Comparison of ENCODE assay signal across 26 mouse cellular contexts in the genomic region with DNA sequence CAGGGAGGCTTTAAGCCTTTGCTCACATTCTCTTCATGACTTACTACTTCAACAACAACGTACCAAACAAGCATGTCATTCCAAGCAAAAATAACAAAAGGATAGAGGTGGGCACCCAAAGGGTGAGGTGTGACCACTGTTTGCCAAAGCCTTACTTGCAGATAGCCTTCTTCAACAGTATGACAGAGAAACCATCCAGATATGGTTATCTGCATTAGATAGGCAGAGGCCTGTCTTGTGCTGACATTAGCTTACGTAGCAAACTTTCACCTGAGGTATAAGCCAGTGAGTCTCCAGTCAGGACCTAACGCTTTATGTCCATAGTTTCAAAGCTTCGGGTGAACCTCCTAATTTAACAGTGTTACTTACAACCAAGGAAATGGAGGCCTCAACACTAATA. TPM values are rescaled to one million over a fixed set of nuclear protein-coding genes. Genes with fewer than 3 reads are reported as not detected.
A peak's percentile ranks its signal among the peaks of the same experiment; 100 is the strongest.
DNase-seq lines count a peak whose midpoint lies in the region; ATAC-seq lines count a peak whose summit lies in the region.
"Had no signal": no experiment of that assay in that cellular context is flagged by ENCODE, and none has a peak within 500 bp of the region (broad histone marks: within the 10 kb centered on the region; RNA-seq: fewer than 3 reads in every experiment).

No protein-coding gene starts in this region.

- peaks cover 42% of the 10 kb centered on the region for H3K4me1 ChIP-seq in liver, embryonic 12.5 days
- H3K4me1 ChIP-seq in liver, embryonic 13.5 days (replicated peaks): peaks cover 37% of the 10 kb centered on the region
- H3K4me1 ChIP-seq in liver, embryonic 15.5 days (replicated peaks): peaks cover 23% of the 10 kb centered on the region
- peaks cover 13% of the 10 kb centered on the region for H3K4me1 ChIP-seq in heart, embryonic 12.5 days (replicated peaks)
- H3K4me1 ChIP-seq: embryonic facial prominence, embryonic 12.5 days; embryonic facial prominence, embryonic 15.5 days had no signal

- no peaks in the 10 kb centered on the region for H3K9me3 ChIP-seq in liver, embryonic 12.5 days (replicated peaks)
- no peaks in the 10 kb centered on the region for H3K9me3 ChIP-seq in liver, embryonic 13.5 days (replicated peaks)
- no peaks in the 10 kb centered on the region for H3K9me3 ChIP-seq in liver, embryonic 15.5 days (replicated peaks)
- H3K9me3 ChIP-seq in heart, embryonic 12.5 days (replicated peaks): no peaks in the 10 kb centered on the region
- H3K9me3 ChIP-seq: embryonic facial prominence, embryonic 12.5 days; embryonic facial prominence, embryonic 15.5 days; heart, embryonic 15.5 days; hindbrain, embryonic 15.5 days had no signal

- H3K4me3 ChIP-seq in liver, embryonic 12.5 days: no peak overlapping the region
- no peak overlapping the region for H3K4me3 ChIP-seq in liver, embryonic 13.5 days (replicated peaks)
- no peak overlapping the region for H3K4me3 ChIP-seq in liver, embryonic 15.5 days (replicated peaks)
- H3K4me3 ChIP-seq in heart, embryonic 12.5 days: no peak overlapping the region
- H3K4me3 ChIP-seq: embryonic facial prominence, embryonic 12.5 days; embryonic facial prominence, embryonic 15.5 days; gastrocnemius, adult 2 months; heart, embryonic 15.5 days; hindbrain, embryonic 15.5 days had no signal

- peak overlapping the region; percentile 56; the same call in 1 of the 2 replicates for H3K27ac ChIP-seq in liver, embryonic 12.5 days
- H3K27ac ChIP-seq in liver, embryonic 13.5 days: peak overlapping the region; percentile 32
- H3K27ac ChIP-seq in liver, embryonic 15.5 days (replicated peaks): no peak overlapping the region; the same call in 1 of the 2 replicates
- no peak overlapping the region for H3K27ac ChIP-seq in heart, embryonic 12.5 days (ENCODE audit: poor library complexity, severe bottlenecking)
- H3K27ac ChIP-seq: embryonic facial prominence, embryonic 12.5 days; embryonic facial prominence, embryonic 15.5 days; gastrocnemius, adult 2 months; heart, embryonic 15.5 days; hindbrain, embryonic 15.5 days had no signal

- H3K27me3 ChIP-seq in liver, embryonic 12.5 days (replicated peaks): no peaks in the 10 kb centered on the region
- H3K27me3 ChIP-seq in liver, embryonic 13.5 days: no peaks in the 10 kb centered on the region
- H3K27me3 ChIP-seq in liver, embryonic 15.5 days: no peaks in the 10 kb centered on the region
- no peaks in the 10 kb centered on the region for H3K27me3 ChIP-seq in heart, embryonic 12.5 days (replicated peaks)
- H3K27me3 ChIP-seq: embryonic facial prominence, embryonic 12.5 days; embryonic facial prominence, embryonic 15.5 days; heart, embryonic 15.5 days; hindbrain, embryonic 15.5 days had no signal

- DNase-seq in liver (no peak), MN1 (ENCODE audit: low spot score) (no peak)
- no peak for DNase-seq in liver, embryonic 13.5 days
- DNase-seq: adrenal gland, postnatal 10 days; adrenal gland, postnatal 36 days; cerebellum, adult 18-20 months; cerebellum, adult 9-10 months; cerebellum, postnatal 14 days; forebrain, postnatal 0 days; gastrocnemius, adult 2 months; gastrocnemius, postnatal 14 days; heart, adult 11 months; heart, postnatal 10 days; heart, postnatal 36 days had no signal

- H3K9ac ChIP-seq in liver, embryonic 12.5 days: 0 out of 2 replicates have a peak overlapping the region, but pooled peaks have one; percentile 14
- H3K9ac ChIP-seq in liver, embryonic 13.5 days: 0 out of 2 replicates have a peak overlapping the region, but pooled peaks have one; percentile 26
- H3K9ac ChIP-seq in liver, embryonic 15.5 days: no peak overlapping the region
- no peak overlapping the region for H3K9ac ChIP-seq in heart, embryonic 12.5 days
- H3K9ac ChIP-seq: embryonic facial prominence, embryonic 12.5 days; embryonic facial prominence, embryonic 15.5 days; forebrain, postnatal 0 days; heart, embryonic 15.5 days; hindbrain, embryonic 15.5 days had no signal

- H3K4me2 ChIP-seq in liver, embryonic 12.5 days: no peak overlapping the region
- H3K4me2 ChIP-seq in liver, embryonic 13.5 days: no peak overlapping the region
- no peak overlapping the region for H3K4me2 ChIP-seq in liver, embryonic 15.5 days
- H3K4me2 ChIP-seq in heart, embryonic 12.5 days: no peak overlapping the region
- H3K4me2 ChIP-seq: embryonic facial prominence, embryonic 12.5 days; embryonic facial prominence, embryonic 15.5 days; heart, embryonic 11.5 days; heart, embryonic 15.5 days; hindbrain, embryonic 15.5 days had no signal

- H3K36me3 ChIP-seq in liver, embryonic 12.5 days: peaks cover 81% of the 10 kb centered on the region
- H3K36me3 ChIP-seq in liver, embryonic 13.5 days: peaks cover 69% of the 10 kb centered on the region
- peaks cover 71% of the 10 kb centered on the region for H3K36me3 ChIP-seq in liver, embryonic 15.5 days (replicated peaks)
- peaks cover 21% of the 10 kb centered on the region; the same call in 1 of the 2 replicates for H3K36me3 ChIP-seq in heart, embryonic 12.5 days
- H3K36me3 ChIP-seq: embryonic facial prominence, embryonic 15.5 days had no signal

- ATAC-seq in liver, embryonic 12.5 days: peak; percentile 74
- peak; percentile 80 for ATAC-seq in liver, embryonic 13.5 days (ENCODE audit: low read depth)
- ATAC-seq in liver, embryonic 15.5 days (ENCODE audit: insufficient read depth): peak; percentile 69
- ATAC-seq in megakaryocyte-erythroid progenitor cell, adult 5-6 weeks (replicated peaks; ENCODE audit: low FRiP score, low TSS enrichment, poor library complexity, severe bottlenecking): peak; percentile 67
- no peak for ATAC-seq in heart, embryonic 12.5 days (ENCODE audit: insufficient number of reproducible peaks, low FRiP score)
- ATAC-seq: CD4-positive, CD25-positive, alpha-beta regulatory T cell, adult 4 months; forebrain, embryonic 14.5 days; forebrain, postnatal 0 days; Patski had no signal

- 55% methylated on average over 4 of the region's 4 CpGs for WGBS in liver, embryonic 12.5 days (ENCODE audit: insufficient replicate concordance)
- 53% methylated on average over 4 of the region's 4 CpGs for WGBS in liver, embryonic 13.5 days (ENCODE audit: insufficient replicate concordance)
- WGBS in liver, embryonic 15.5 days (ENCODE audit: insufficient replicate concordance): 42% methylated on average over 4 of the region's 4 CpGs
- 76% methylated on average over 4 of the region's 4 CpGs for WGBS in heart, embryonic 12.5 days

RNA-seq across cellular contexts. Expression of a gene that starts 23.4 kb away (rescaled TPM):
- 21.3 and 24.0 TPM in 2 replicates for polyA plus RNA-seq in liver, embryonic 12.5 days (2016; fragmentation: Nextera tagmentation; extraction: Ambion mirVana)
- 12.7 and 20.0 TPM in 2 replicates for polyA plus RNA-seq in liver, embryonic 13.5 days (2015; fragmentation: Nextera tagmentation; extraction: Ambion mirVana)
- polyA plus RNA-seq in liver, embryonic 15.5 days (2015; fragmentation: Nextera tagmentation; extraction: Ambion mirVana): 11.9 and 14.8 TPM in 2 replicates
- 22.1 and 24.1 TPM in 2 replicates for total RNA-seq in megakaryocyte-erythroid progenitor cell, adult 5-6 weeks (2014; fragmentation: Nextera tagmentation)
- total RNA-seq in megakaryocyte-erythroid progenitor cell, adult 5-6 weeks (2017): 20.9 and 31.8 TPM in 2 replicates
- 14.8 TPM in 2 replicates for polyA plus RNA-seq in heart, embryonic 12.5 days (2016; fragmentation: Nextera tagmentation; extraction: Ambion mirVana)

Comparison
In these comparisons a context has a peak if more than half of its experiments do, and no peak if none do; other contexts are left out.
1. H3K27ac ChIP-seq: peak in liver, embryonic 12.5 days (single experiment) and liver, embryonic 13.5 days (single experiment); none in liver, embryonic 15.5 days (single experiment) and heart, embryonic 12.5 days (single experiment).
2. H3K9ac ChIP-seq: peak in liver, embryonic 12.5 days (single experiment) and liver, embryonic 13.5 days (single experiment); none in liver, embryonic 15.5 days (single experiment) and heart, embryonic 12.5 days (single experiment).